26 mouse cellular contexts compared by ENCODE assay signal in genomic region chr2:118463480-118463879, GRCm38 (mm10).
"Had no signal": no experiment of that assay in that cellular context is flagged by ENCODE, and none has a peak within 500 bp of the region (broad histone marks: within the 10 kb centered on the region; RNA-seq: fewer than 3 reads in every experiment).

No protein-coding gene starts in this region.

- H3K27ac ChIP-seq: heart, adult 2 months; heart, embryonic 13.5 days; heart, embryonic 15.5 days; hindbrain, embryonic 13.5 days; hindbrain, embryonic 15.5 days; hindbrain, postnatal 0 days; kidney, embryonic 15.5 days; kidney, postnatal 0 days; limb, embryonic 13.5 days; limb, embryonic 15.5 days; liver, embryonic 12.5 days; liver, embryonic 14.5 days had no signal

- H3K4me1 ChIP-seq: hindbrain, embryonic 15.5 days; kidney, embryonic 15.5 days; liver, embryonic 12.5 days had no signal

- DNase-seq: gastrocnemius, postnatal 14 days; gastrocnemius, postnatal 36 days; heart, adult 11 months; heart, adult 2 months; heart, postnatal 14 days; heart, postnatal 36 days; kidney, adult 11 months; kidney, adult 2 months; kidney, adult 9 months; kidney, postnatal 14 days; kidney, postnatal 36 days; layer of hippocampus, postnatal 36 days; left cerebral cortex, postnatal 4 days had no signal

- H3K4me3 ChIP-seq: heart, adult 2 months; heart, embryonic 13.5 days; heart, embryonic 15.5 days; hindbrain, embryonic 13.5 days; hindbrain, embryonic 15.5 days; kidney, embryonic 15.5 days; limb, embryonic 13.5 days; limb, embryonic 15.5 days; liver, embryonic 12.5 days had no signal

- H3K9me3 ChIP-seq: heart, embryonic 13.5 days; heart, embryonic 15.5 days; hindbrain, embryonic 13.5 days; hindbrain, embryonic 15.5 days; kidney, embryonic 15.5 days; limb, embryonic 13.5 days; limb, embryonic 15.5 days; liver, embryonic 12.5 days had no signal

- ATAC-seq: hindbrain, postnatal 0 days; intestine, embryonic 16.5 days; liver, embryonic 12.5 days had no signal

- H3K4me2 ChIP-seq: heart, embryonic 11.5 days; heart, embryonic 13.5 days; heart, embryonic 15.5 days; hindbrain, embryonic 13.5 days; hindbrain, embryonic 15.5 days; kidney, embryonic 15.5 days; limb, embryonic 13.5 days; limb, embryonic 15.5 days; liver, embryonic 12.5 days had no signal

- H3K9ac ChIP-seq: heart, embryonic 13.5 days; heart, embryonic 15.5 days; hindbrain, embryonic 13.5 days; hindbrain, embryonic 15.5 days; kidney, embryonic 15.5 days; limb, embryonic 13.5 days; limb, embryonic 15.5 days; liver, embryonic 12.5 days; liver, embryonic 14.5 days had no signal

- H3K27me3 ChIP-seq: heart, embryonic 13.5 days; heart, embryonic 15.5 days; hindbrain, embryonic 13.5 days; hindbrain, embryonic 15.5 days; kidney, embryonic 15.5 days; limb, embryonic 13.5 days; limb, embryonic 15.5 days; liver, embryonic 12.5 days had no signal
